Mouse (Mus musculus) embryo, embryonic 10.5 days (tissue): ENCODE measurements around the gene Pole4.

Experiments
- DNase-seq: peaks from one replicate; pipeline ENCODE4 v3.0.0-alpha.2; 2015; ENCODE audit warnings: low spot score

Pole4 gene

DNA sequence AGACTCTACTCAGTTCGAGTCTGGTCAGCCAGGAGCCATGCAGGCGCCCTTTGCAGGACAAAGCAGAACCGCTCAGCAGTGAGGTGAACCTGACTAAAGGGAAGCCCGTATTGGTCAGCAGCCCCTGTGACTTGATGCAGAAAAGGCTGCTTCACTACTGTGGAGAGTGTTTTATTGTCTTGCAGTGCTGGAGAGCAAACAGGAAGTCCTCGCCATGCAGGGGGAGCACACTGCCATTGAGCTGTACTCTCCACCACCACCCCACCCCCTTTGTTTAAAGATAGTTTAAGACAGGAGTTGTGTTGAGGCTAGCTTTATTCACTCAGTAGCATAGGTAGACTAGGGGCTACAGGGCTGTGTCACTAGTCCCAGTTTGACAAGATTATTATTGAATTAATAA is at the start of gene Pole4:
TSS of gene Pole4 (minus strand) at position 145 of the 400 bp plus-strand sequence.
- DNase-seq, result no peak

DNA sequence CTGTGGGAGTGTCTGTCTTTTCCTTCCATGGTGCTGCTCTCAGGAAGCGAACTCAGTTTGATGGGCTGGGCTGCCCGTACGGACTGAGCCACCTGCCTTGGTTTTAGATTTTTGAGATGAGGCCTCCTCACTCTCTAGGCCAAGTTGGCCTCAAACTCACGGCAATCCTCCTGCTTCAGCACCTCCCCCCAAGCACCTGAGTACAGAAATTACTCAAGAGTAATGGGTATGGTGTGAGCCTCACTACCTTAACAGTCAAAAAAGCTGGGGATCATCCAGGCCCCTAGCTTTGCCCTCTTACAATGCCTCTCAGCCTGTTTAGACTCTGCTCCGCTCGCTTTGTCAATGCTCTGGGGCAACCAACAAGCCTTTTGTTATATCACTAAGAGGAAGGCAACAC is 49.6 kb upstream of the Pole4 start:
- DNase-seq, result no peak

DNA sequence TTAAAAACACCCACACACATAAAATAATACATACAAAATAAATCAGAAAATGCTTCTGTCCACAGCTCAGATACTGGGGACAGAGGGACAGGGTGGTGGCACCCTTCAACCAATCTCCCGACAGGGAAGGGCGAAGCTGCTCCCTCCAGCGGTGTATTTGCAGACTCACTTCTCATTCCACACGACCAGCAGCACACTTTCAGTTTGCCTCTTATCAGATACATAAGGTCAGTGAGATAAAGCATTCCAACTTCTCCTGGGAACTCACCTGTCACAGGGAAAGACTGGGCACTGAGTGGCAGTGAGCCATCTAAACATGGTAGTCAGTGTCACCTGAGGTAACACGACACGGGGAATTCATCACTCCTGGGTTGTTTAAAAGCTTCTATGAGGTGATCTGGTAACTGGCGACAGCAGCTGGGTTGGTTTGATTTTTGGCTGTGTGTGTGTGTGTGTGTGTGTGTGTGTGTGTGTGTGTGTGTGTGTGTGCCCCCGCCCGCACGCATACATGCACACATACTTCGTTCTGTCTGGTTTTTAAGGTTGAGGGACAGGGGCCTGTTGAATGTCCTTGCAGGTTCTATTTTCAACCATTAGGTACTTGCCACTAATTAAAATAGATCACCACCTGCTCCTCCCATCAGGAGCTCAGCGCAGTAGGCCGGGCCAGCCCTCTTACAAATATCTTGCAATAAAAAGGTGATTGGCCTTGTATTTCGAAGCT is 48.6 kb upstream of the Pole4 start:
- DNase-seq, result no peak

DNA sequence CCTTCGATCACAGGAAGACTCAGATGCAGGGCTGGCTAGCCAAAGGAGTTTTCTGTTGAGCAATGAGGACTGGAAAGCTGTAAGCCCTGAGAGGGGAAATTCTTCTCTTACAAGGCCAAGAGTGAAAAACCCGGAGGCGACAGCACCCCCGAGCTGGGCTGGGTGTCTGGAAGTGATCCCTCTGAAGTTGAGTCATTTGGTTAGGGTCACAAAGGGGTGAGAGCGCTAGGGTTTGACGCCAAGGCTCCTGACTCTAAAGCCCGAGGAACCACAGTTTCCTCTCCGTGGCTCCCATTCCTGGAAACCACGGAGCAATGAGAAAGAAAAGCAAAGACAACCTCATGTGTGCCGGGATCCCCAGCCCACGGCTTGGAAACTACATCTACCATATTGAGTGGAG is 47.9 kb upstream of the Pole4 start:
- no peak for DNase-seq

DNA sequence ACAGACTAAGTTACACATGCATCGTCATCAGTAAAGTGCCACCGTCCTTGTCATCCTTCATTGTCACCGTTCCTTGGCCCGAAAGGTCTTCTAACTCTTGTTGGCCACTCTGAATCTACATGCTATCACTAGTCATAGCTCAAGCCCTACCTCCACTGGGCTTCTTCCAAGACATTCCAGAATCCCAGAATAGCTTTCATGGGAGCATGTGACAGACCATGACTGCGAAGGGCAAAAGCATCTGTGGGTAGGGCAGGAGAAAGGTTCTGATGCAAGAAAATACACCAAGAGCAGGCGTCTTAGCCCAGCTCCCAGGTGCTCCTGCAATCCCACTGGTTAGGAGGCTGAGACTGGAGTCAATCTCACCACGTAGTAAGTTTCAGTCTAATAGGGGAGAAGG is 46.6 kb upstream of the Pole4 start:
- DNase-seq, result no peak

DNA sequence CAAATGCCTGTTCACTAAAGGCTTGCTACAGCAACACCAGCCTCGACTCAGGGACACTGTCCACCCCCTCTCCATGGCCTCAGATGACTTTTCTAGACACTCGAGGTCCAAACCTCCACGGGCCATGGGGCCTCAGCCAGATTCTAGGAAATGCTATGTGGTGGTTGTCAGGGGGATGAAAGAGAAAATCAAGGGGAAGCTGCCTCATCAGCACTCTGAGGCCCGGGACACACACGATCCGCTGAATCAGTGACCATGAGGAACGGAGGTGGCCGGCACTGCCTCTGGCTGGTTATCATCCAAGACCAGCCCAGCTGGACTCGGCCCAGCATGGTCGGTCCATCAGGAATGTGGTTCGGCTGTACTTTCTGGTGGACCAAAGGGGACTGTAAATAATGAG is 45.9 kb upstream of the Pole4 start:
- no peak for DNase-seq

DNA sequence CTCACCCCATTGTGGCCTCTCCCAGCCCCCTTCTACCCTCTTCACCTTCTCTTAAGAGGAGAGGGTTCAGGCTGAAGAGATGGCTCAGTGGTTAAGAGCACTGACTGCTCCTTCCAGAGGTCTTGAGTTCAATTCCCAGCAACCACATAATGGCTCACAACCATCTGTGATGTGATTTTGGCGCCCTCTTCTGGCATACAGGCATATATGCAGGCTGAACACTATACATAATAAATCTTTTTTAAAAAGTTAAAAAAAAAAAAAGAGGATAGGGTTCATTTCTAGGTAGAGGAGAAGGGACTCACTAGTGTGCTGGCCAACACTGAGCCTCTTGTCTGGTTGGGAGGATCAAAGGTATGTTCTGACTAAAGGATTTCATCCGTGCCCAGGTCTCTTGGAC is 44.9 kb upstream of the Pole4 start:
- no peak for DNase-seq

DNA sequence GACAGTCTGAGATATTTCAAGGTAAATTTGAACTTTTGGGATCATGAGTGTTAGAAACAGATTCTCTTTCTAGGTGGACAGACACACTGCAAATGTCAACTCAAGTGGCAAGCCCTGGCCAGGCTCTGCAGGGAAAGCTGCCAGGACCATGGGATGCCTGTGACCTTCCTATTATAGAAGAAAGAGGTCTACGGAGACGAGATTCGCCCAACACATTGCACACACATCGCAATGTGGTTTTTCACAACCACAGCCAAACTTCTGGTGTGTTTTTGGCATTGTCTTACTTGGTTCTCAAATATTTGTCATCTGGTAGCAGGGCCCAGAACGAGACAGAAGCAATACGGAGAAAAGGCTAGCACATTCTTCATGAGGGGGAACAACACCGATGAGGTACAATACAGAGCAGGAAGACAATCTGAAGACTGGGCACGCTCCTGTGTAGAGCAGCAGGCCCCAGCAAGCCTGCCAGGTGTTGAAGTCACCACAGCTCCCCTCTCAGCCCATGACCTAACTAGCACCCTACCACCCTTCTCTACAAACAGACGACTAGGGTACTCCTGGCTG is 43.0 kb upstream of the Pole4 start:
- DNase-seq, result no peak

DNA sequence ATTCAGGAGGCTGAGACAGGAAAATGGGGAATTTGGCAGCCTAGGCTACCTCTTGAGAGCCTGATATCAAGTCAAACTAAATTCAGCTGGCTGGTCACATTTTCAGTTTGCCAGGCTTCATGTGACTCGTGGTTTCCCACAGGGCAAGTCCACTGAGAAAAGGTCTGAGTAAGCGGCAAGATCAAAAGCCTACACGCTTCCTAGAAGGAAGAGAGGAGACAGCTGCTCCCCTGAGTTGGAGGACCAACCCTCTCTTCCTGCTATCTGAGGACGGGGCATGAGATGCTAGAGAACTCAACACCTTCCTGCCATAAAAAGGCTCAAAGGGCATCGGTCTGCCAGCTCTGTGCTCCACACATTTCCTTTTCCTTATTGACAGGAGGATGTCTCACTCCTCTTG is 41.9 kb upstream of the Pole4 start:
- DNase-seq, result no peak

DNA sequence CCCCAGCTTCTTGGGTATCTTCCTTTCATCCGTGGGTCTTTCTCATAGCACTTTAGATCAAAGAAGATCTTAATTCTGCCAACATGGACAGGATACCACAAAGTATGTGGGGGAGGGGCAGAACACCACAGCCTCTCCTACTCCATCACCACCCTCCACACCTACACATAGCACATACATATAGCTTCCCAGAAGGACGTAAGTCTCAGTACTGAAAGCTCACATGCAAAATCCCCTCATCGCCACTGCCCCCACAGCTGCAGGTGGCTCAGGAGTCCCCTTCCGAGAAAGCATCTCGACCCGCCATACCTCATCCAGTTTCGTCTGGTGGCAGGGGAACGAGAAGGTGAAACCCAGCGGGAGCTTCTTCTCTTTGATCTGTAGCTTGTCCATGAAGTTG is 39.4 kb upstream of the Pole4 start:
- DNase-seq, result no peak

DNA sequence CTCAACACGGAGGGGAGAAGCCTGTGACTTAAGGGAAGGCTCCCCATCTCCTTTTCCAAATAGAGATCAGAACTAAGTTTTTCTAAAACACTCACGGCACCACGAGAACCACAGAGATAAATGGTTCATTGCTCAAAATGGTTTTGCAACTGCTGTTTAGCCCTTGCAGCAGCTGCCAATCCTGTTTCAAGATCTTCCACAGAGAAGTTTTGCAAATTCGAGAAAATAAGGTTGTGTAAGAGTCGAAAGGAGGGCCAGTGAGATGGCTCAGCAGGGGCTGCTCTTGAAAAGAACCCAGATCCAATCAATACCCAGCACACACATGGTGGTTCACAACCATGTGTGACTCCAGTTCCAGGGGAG is 36.3 kb upstream of the Pole4 start:
- DNase-seq, result no peak

DNA sequence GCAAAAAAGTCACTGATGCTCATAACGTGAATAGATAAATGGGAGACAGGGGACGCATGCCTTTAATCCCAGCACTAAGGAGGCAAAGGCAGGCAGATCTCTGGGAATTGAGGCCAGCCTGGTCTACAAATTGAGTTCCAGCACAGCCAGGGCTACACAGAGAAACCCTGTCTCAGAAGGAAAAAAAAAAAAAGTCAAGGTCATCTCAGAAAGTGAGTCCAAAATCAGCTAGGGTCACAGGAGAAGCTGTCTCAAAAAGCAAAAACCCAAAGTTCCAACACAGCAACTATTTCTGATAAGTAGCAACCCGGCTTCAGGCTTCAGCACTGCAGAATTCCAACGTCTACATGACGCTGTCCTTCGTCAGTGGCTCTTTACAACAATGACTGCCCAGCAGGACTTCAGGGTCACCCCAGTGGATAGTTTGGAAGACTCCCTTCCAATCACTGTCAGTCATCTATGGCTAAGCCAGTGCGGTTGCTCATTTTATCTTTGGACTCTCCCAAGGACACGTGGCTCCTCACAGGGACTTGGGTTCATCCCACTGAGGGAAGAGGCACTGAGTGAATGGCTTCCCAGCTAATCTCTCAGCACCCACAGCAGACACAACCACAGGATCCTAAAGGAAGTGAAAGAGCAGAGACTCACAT is 35.8 kb upstream of the Pole4 start:
- no peak for DNase-seq

DNA sequence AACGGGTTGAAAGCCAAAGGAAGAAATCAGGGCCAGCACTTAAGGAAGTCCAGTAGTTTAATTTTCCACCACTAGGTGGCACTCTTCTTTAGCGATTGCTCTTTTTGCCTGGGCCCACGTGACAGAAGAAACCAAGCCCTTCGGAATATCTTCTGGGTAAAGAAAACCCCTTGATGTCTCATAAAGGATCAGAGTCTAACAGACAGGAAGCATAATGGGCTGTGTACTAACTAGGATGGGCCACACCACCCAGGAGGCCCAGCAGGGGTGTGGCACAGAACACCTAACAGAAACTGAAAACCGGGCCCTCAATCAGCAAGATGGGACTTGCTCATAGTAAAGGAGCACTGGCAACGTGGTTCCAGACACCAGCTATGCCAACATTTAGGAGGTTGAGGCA is 35.1 kb upstream of the Pole4 start:
- peak; percentile 93 for DNase-seq

DNA sequence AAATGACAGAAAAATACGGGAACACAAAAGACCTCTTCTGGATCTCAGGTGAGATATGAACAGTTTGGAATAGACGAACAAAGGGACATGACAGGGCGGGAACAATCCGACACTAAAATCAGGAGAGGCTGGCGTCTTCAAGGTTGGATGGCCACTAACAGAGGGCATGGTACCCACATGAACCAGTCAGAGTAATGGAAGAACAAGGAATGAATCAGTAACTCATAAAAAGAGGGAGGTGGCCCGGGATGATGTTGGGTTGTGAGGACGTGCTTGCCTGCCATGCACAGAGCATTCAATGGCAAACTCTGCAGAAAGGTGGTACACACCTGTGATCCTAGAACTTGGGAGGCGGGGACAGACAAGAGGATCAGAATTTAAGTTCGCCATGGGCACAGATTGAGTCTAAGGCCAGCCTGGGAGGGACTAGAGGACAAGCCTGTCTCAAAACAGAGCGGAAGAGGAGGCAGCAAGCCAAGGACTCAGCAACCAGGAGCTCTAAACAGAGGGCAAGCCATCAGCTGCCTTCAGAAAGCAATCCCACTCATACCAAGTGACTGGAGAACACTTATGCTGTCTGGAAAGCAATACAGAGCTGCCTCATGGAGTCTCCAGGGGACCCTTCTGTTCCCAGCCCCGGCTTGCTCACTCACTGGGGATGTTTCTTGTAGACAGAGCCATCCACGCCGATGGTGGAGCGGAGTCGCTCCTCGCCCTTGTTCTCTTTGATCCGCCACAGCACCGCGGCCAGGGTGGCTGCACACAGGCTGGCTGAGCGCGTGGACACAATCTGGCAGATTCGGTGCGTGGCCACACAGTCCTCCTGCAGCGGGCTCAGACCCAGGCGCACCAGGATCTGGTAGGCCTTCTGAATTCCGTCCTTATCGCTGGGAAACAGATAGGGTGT is 32.7 kb upstream of the Pole4 start:
- DNase-seq, result no peak

DNA sequence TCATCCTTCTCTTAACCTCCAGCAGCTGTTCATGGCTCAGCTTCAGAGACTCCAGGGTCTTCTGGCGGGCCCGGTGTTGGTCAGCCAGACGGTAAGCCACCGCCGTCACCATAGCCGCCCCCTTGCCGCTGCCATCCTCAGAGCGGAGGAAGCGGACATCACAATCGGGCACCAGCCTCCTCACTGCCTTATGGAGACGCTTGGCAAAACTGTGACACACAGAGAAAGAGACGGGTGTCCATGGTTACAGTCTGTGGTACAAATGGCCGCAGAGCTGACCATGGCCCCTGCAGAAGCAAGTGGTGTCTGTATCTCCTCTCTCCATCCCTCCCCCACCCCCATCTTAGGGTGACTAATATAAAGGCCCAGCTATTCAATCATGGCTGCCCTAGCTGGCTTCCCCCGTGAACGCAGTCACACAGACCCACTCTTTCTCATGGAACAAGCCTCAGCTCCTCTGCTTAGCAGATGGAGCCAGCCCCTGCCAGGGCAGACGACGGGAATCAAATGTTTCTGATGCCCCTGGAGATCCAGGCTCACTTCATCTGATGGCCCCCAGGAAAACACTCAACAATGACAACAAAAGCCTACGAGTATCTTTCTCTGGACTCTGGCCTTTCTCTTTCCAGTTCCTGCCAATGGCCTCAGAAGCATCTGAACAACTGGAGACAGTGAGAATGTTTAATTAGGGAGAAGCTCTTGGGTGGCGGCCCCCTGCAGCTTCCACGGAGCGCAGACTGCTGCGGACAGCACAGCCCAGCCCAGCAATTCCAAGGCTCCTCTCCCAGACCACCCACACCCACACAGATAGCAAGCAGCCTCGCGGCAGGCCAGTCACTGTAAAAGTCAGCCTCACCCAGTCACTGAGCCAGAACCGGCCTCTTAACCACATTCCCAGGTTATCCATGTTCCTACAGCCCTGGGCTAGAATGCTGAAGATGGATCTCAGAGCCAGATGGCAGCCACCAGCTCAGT is 31.7 kb upstream of the Pole4 start:
- DNase-seq, result no peak

DNA sequence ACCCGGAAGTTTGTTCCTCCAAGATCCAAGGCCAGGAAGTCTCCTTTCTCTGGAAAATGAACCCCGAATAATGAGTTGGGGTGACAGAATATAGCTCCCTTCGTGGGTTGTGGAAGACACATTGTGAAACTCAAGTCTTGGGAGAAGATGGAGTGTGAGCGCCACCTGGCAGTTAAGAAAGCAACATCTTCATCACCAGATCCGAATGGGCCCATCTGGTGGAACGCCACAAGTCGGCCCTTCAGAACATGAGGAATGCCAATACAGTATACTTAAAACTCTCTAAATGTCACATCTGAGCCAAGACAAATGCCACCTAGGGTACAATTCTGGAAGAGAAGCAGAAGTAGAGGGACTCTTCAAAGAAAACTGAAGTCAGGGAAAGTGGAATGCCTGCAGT is 30.2 kb upstream of the Pole4 start:
- peak; percentile 9 for DNase-seq

DNA sequence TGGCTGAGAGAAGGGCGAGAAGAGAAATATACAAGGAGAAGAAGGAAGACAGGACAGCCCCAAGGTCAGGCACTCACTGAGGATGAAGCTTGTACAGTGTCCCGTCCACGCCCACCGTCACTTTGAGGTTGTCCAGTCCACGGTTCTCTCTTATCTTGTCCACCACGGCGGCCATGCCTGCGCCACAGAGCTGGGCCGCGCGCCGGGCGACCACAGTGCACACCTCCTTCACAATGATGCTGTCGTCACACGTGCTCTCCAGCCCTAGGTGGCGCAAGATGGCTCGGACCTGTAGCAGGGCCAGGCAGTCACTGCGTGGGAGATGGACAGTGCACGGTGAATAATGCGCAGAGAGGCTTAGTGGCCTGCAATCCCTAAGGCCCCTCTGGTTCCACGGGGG is 23.5 kb upstream of the Pole4 start:
- DNase-seq, result no peak

DNA sequence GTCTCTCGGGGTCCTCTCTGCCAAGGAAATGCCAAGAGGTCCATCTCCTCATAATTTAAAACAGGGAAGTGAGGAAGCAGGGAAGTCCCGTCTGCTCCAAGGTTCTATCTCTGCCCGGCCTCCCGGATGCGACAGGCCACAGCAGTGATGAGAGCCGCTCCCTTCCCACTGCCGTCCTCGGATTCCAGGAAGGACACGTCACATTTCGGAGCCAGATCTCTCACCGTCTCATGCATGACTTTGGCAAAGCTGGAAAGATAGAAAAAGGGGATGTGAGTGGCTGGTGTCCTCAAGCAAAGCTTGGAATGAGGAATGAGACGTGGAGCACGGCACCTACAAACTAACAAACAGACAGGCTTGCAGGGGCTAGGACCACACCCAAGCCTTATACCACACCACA is 22.0 kb upstream of the Pole4 start:
- DNase-seq, result no peak

DNA sequence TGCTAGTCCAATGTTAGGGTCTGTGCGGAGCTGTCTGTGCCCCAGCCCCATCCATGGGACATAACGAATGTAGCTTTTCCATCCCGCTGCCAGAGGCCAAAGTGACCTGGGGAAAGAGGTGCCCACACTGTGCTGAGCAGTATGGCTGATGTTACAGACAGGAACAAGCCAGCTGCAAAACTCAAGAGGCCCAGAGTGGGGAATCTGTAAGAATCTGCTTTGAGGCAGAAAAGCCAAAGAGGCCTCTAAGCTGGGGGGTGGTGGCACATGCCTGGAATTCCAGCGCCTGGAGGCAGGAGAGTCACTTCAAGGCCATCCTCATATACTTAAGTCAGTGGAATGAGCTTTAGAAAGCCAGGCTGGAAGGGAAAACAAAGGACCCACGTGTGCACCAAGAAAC is 18.2 kb upstream of the Pole4 start:
- DNase-seq, result peak; percentile 73

DNA sequence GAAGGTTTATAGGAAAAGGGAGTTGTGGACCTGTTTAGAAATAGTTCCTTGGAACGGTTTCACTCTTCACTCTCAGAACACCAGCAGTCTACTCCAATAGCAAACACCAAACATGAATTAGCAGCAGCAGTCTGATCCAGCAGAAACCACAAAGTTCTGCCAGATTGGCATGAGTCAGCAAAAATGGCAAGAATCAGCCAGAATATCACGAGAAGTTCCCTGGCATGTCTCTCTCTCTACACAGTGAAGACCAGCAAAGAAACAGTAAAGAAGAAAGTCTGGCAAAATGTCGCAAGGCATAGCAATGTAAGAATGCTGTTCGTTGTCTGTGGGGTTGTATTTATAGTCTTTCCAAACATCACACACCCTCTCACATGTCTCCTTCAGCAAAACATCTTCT is 11.0 kb upstream of the Pole4 start:
- no peak for DNase-seq

DNA sequence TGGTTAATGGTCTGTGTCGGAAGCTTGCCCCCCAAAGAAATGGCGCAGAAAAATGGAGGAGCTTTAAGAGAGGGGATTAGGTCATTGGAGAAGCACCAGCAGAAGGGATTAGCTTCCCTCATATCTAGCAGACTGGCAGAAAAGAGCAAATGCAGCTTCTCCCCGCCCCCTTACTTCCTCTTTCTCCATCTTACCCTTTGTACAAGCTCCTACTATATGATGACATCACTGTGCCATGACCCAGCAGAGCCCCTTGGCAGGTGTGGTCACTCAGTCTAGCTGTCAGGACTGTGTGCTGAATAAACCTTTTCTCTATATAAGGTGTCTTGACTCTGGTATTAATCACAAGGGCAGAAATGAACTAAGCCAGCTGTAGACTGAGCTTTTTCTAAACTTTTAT is 10.5 kb upstream of the Pole4 start:
- DNase-seq, result no peak

DNA sequence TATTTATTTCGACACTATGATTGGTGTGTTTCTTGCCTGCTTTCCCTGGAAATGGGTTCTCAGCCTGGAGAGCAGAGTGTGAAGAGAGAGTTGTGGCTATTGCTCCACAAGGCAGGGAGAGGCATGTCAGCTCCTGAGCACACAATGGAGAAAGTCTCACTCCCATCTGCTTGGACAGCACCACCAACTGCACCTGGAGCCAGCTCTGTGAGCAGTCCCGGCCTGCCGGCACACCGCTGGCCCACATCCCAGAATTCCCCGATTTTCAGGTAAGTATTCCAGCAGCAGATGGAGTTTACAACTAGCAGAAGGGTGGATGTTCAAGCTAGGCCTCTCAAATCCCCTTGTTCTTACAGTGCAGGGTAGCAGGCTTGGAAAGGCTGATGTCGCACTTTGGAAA is 10.1 kb upstream of the Pole4 start:
- no peak for DNase-seq
